Mouse (Mus musculus) ovary, postnatal 36 days (tissue): ENCODE results near the gene Egflam.
A peak's percentile ranks its signal among the peaks of the same experiment; 100 is the strongest.

Source experiments
- DNase-seq: peaks from one replicate; pipeline ENCODE4 v3.0.0; 2022; ENCODE audit warnings: low spot score, mixed read lengths

The Egflam gene

DNA sequence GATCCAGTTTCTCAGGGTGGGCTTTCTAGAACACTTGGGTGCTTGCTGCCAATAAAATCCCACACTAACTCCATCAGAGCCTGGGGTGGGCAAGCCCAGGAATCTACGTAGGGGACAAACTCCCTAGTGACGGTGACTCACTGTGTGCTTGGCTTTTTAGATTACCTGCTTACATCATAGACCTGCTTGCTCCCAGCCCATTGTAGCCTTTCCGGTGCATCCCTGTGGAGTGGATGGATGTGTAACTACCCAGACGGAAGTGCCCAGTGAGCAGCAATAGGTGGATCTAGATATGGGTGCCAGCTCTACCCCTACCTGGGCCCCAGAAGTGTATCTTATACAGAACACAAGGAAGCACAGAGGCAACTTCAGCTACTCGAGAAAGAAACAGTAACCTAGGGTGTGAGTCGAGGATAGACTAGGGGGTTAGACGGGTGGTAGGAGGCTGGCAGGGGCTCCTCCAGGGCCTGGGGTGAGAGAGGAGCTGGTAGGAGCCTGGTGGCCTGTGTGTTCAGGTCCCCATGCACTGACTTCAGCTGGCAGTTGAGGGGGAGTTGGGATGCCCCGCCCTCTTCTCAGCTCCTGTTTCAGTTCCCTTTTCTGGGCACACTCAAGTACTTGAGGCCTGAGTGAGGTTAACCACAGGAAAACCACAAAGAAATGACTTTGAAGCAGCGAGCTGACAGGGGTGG is 181.5 kb downstream of the Egflam start:
- DNase-seq = no peak

DNA sequence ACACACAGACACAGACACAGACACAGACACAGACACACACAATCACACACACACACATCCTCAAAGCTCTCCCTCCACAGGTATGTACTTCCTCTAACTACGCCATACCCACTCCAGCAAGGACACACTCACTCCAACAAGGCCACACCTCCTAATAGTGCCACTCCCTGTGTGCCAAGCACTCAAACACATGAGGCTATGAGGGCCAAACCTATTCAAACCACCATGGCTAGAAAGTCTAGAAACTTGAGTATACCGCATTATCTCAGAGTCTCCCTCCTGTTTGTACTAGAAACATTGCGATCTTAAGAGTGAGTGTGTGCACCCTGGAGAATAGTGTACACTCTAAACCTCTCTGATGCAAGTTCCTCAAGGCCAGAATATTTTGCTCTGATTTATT is 182.3 kb downstream of the Egflam start:
- no peak for DNase-seq

DNA sequence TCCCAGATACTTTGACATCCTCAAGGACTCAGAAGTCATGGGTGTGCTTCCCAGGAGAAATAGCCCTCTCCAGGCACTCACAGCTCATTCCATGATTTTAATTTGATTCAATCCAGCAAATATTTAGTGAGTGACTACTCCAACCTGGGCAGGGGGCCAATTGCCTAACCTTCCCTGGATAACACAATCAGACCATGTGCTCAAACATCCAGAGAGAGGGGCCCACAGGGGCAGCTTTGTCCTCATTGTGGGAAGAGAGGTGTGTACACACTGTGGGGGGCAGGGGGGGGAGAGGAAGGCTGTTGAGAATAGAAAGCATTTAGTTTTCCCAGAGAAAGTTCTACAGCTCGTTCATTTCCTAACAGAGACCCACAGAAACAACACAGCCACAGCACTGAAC is 184.5 kb downstream of the Egflam start:
- peak; percentile 57 for DNase-seq

DNA sequence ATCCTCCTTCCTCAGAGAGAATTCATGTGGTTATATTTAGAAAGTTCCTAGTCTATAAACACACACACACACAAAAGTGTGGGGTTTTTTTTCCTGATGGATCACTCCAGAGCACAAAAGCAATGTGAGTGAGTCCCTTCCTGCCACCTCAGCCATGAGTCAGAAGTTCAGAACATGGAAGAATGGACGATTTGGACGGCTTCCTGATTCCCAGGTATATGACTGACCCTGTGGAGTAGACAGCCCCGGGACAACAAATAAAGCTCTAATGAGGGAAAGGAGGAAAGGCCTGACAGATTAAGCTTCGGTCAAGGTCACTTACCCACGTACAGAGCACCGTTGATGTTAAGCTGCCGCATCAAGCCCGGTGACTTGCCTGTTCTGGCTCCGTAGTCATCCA is 190.0 kb downstream of the Egflam start:
- DNase-seq = no peak

DNA sequence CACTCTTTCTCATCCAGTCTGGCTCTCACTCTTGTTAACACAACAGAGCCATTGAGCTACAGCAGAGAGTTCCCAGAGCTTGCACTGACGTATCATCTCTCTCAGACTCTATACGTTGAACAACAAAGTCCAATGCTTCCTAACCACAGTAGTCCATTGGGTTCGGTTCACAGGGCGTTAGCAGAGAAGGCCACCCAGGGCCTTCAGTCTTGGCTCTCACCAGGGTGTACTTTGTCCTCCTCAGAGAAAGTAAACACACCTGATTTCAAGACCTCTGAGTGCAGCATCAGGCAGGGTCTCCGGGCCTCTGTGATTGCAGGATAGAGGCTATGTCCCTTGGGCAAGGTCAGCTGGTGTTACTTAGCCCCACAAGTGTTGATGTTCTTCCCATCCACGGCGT is 190.9 kb downstream of the Egflam start:
- DNase-seq = no peak

DNA sequence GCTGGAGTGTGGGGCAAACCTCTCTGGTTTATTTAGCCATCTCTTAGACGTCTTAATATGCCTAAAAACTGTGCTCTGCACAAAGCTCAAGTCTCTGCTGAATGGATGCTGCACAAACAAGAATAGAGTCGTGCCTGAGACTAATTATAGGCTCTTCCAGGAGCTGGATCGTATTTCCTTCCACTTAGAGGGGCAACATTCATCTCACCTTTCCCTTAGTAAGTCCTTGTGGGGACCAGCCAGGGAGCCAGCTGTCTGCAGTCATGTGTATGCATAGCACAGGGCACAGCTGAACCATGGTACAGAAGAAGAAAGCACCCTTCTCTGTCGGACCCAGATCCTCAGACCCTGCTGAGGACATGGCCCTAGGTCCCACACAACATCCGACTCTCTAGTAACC is 192.1 kb downstream of the Egflam start:
- DNase-seq = no peak

DNA sequence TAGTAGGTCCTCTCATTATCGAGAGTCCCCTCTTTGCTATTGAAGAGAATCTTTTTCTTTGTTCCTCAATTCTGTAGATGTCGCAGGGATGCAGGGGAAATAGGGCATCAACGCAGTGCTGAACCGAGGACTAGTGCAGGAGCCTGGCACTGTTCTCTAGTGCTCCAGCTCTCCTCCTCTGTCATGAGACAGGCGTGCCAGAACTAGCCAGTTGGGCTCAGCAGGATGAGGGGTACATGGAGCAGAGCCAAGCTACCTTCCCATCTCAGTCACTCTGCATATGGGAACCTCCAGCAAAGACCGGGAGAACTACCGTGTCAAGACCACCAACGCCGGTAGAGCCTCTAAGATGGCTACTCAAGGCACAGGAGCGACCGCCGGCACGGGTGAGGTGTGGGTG is 193.3 kb downstream of the Egflam start:
- no peak for DNase-seq

DNA sequence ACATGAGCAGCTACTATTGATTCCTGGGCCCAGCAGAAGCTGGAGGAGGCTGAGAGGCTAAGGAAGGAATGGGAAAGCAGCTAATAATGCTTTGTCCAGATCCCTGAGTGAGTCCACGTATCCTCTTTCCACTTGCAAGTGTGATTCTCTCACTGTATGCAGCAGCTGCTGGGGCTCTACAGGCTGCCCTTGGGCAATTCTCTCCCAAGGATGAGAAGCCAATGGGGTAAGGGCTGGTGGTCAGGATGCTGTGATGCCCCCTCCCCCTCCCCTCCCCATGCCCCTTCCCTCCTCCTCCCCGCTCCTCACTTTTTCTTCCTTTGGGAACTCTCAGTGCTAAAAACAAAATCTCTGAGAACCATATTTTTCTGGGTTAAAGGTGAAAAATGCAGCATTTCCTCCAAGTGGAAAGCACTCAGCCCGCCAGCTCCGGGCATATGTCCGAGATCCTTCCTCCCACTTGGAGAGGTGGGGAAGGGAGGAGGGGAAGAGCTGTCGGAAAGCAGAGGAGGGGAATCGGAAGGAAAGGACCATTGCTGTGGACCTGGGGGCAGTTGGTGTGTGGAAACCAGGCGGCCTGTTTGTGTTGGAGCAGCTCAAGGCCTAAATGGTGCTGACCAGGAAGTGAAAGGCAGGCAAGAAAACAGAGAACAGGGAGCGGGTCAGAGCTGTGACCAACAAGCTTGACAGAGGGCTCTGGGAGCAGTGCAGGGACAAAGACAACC is 194.4 kb downstream of the Egflam start:
- DNase-seq = peak; percentile 63

DNA sequence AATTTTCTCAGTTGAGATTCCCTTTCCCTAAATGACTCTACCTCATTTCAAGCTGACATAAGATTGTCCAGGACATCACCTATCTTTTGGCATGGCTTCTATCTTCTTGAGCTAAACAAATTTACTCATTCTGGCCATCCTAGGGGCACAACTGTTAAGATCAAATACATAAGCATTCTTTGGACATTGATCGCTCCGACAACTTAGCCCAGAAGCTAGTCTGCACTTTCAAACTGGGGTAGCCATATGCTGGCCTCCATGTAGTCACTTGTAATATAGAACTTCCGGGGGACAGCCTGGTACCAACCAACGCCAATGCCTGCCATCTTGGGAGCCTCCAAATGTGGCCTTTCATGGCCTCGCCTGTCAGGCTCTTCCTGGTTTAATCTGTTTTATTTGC is 195.2 kb downstream of the Egflam start:
- no peak for DNase-seq

DNA sequence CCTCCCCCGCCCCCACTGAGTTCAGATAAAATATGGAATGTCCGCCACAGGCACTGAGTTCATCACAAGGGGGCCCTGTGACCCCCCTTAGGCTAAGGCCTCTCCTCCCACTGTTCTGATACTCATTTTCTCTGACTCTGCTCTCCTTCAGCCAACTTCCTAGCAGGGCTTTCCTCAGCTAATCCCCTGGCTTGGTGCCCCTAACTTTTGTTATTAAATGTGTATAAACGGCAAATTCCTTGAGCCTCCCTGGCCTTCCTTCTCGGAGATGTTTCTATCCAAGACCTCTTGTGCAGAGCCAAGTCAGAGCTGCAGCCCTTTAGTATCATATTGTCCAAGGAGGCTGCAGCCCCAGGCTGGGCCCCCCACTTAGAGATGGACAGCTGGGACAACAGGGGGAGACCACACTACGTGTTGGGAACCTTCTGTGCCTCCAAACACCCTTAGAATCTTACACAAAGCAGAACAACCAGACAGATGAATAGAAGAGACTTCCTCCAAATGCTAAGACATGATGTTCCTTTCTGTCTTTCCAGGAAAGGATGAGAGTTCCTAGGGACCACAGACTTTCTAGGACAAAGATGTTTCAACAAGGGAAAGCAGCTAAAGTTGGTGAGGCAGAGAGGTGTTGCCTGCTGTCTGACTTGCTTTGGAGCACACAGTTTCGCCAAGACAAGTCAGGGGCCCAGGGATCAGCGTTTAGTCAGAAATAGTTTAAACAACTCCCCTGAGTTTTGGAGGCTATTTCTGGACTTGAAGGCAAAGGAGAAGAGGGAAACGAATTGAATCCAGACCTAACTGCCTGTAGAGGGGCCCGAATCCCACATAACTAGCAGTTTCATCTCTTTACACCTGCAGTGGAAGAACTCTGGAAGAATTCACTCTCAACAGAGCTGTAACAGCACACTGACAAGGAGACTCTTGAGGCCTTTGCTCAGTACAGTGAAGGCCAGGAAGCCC is 196.5 kb downstream of the Egflam start:
- DNase-seq = no peak

DNA sequence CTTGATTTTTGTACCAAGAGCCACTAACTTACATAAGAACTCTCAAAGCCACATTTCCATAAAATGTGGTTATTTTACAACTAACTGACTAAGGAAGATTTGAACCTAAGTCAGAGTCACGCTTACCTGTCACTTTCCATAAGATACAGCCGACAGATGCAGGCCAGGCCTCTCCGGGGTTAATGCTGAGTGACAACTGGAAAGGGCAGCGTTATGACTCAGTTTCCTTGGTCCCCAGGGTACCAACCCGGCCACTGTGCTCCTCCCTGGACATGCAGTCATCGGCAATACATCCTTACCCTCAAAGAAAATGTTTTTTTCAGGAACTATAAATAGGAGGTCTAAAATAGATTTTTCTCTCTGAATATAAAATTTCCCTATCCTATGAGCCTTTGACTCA is 197.9 kb downstream of the Egflam start:
- no peak for DNase-seq

DNA sequence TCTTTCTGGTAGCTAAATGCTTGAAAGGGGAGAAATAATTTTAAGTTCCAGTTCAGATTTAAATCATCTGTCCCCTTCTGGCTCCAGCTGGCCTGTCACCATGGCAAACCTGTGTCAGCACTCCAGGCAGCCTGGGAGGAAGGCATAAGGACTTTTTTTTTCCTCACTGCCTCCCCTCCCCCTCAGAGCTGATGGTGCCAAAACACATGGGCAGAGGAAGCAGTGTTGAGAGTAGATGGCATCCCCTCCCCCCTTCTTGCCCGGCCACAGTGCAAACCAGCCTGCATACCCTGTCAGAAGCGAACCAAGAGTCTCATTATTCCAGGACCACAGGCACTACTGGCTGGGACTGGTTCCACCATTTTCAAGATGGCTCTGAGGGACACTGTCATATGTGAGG is 199.4 kb downstream of the Egflam start:
- no peak for DNase-seq

DNA sequence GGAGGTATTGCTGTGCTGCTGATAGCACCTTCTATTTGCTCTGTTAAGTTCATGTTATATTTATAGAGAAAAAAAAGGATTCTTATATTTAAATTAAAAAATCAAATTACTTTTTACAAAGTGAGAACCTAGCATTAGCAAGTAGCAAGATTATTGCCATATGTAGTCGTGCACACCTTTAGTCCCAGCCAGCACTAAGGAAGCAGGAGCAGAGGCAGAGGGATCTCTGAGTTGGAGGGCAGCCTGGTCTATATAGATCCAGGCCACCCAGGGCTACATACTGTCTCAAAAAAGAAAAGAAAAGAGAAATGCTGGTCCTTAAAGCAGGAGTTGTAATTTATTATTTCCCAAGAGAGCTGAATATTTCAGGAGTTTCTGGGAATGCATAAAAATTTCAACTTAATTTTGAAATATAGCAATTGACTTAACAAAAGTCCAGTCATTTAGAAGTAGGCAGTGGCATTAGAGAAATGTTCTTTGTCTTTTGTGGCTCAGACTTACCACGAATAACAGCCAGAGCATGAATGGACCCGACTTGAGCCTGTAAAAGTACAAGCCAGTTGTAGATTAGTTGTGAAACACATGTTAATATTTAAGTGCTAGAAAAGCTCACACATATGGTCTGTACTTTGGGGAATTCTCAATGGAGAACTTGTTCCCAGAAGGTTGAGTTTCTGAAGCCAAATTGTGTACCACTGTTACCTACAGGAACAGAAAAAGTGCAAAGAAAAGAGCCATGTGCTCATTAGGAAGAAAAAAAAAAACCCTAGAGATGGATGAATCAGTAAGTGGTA is 200.3 kb downstream of the Egflam start:
- no peak for DNase-seq

DNA sequence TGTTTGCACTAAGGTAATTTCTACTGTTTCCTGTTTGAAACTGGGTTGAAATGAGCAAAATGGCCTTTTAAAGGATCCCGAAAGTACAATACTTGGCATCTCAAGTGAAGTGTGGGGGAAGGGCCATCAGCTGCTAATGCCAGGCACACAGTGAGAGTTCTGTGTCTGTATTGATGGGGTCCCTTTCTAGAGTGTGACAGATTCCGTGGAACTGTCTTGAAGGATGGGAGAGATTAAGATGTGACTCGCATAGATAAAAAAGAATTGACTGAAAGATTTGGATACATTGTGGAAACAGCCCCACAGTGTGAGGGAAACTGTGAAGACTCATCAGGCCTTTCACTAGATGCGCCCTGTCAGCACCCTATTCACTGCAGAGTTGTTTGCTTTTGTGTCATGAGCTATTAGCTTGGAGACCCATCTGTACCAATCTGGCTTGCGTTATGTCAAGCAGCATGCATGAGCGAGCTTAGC is 203.4 kb downstream of the Egflam start:
- DNase-seq = no peak

DNA sequence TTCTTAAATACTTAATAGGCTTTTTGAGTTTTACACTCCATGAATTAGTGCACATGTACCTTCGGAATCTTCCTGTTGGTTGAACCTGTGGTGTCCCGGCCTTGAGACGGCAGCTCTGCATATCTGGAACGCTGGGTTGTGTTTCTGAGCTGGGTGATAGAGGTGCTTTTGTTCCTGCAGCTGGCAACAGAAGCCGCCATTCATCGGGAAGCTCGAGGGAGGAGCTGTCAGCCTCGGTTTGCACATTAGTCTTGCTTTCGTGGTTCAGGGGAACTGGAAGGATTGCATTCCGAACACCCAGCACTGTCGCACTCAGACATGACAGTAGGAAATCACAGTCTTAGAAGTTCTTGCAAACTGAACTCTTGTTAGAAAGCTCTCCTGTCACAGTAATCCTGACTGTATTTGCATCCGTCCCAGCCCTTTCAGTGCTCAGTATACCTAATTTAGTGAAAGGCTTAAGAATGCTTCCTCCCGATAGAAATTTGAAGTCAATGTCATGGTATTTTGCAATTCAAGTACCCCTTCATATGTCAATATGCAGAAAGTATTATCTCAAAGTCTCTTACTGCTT is 204.0 kb downstream of the Egflam start:
- no peak for DNase-seq

DNA sequence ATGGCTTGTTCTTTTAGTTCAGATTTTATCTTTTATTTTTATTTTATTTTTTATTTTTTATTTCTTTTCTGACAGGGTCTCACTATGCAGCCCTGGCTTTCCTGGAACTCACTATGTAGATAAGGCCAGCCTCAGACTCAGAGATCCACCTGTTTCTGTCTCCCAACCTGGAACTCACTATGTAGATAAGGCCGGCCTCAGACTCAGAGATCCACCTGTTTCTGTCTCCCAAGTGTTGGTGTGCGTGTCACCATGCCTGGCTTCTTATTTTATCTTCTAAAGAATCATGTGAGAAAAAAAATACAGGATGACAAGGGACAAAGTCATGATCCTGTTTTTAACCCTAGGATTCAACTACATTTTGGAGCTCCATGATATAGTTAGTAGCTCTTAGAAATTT is 205.6 kb downstream of the Egflam start:
- no peak for DNase-seq

DNA sequence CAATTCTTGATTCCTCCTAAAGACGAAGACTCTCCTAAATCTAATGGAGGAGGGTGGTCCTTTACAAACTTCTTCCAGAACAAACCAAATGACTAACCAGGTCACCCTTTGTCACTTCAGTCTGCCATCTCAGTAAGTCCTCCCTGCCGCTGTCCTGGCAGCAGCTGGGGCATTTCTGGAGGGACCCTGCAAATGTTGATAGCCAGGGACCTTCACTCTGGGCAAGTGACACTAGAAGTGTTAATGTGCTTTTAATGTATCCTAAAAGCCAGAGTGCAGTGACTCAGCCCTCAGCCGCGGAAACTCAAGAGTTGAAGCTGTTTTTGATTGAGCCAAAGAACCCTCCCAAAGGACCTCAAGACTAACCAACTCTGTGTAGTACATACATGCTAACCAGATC is 207.1 kb downstream of the Egflam start:
- DNase-seq = no peak

DNA sequence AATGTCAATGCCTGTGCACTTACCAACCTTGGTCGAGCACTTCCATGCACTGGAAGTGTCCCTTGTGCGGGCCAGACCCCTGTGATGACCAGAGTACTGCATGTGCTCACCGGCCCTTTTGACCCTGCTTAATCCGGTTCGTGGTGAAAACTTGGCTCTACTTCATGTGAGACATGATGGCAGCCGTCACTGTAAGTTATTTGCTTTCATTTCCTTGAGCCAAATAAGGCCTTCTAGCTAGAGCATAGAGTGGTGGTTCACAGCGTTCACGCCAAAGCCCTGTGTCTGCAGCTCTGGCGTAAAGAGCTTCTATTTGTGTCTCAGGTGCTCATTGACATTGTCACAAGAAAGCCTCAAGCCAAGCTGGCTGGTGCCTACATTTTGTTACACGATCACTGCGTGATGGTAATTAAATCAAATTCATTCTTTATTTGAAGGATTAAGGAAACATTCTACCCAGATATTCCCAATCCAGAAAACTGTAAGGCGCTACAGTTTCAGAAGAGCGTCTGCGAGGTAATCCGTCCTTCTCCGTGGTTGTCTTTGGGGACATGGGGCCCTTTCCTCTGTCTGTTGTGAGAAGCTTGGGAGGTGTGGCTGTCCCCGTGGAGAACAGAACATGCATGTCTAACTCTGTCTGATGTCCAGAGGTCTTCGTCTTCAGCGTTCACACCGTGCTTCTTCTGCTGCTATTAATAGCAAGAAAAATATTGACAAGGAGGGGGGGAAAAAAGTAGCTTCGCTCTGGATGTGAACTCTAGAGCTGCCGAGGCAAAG is 208.3 kb downstream of the Egflam start:
- DNase-seq = no peak

DNA sequence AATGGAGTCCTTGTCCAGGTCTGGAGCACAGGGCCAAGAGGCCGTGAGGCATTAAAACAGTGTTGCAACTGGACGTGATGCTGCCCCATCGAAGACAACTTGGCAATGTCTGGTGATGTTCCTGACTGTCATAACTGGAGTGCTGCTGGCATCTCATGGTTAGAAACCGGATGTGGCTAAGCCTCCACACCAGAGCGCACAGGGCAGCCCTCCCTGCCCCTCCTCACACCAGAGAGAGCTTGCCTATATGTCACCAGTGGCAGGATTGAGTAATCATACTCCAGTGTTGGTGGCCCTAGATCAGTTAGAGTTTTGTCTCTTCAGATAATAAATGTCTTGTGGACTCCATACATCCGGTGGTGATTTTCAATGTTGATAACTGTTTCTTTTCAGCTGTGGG is 210.5 kb downstream of the Egflam start:
- no peak for DNase-seq

DNA sequence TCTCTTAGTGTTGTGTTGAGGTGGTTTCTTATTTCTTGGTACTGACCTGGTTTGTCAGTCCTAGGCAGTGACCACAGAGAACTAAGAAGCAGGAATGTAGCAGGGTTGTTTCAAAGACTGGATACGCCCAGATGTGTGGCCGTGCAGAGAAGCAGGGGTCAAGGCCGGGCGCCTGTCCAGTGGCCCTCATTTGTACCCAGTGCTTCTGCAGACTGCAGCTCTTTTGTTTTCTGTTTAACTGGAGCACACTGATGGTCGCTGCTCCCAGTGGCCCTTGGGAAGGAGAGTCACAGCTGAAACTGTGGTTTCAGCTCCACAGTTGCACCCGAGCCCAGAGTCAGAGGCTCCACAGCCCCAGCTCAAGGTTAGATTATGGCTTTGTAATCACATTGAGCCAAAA is 217.6 kb downstream of the Egflam start:
- no peak for DNase-seq

DNA sequence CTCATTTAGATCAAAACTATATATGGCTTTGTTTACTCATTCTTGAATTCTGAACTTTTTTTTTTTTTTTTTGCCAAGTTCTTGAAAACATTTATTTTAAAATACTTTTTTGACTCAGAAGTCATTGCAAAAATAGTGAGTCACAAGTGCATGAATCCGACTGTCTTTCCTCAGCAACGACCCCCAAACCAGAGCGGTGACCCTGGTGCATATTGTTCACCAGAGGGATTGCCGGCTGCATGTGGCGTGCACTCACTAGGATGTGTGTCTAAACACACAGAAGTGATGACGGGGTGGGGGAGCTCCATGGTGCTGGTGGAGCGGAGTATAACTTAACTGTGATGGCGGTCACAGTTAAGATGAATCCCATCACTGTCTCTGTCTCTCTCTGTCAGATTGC is 224.4 kb downstream of the Egflam start:
- DNase-seq = no peak
